Mouse (Mus musculus) urinary bladder, postnatal 10 days (tissue): ENCODE measurements around the gene Rplp2.

Source experiments
- DNase-seq: peaks from one replicate; pipeline ENCODE4 v3.0.0; 2022; ENCODE audit warnings: low spot score

Gene Rplp2

DNA sequence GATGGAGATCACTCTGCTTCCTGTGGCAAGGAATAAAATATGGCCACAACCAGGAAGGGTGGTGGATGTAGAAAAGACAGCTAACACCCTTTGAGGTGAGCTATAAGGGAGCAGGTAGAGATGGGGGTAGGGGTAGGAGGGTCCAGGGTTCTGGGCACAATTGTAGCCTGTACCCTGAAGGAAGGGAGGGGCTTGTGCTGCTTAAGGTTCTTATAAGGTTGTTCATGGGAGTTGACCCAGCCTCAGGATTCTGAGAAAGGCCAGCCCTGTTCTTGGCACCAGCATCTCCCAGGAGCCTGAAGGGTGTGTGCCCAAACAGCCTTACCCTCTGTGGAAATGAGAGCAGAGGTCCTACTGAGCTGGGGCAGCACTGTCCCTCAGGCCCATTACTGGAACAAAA, 4.8 kb downstream of the Rplp2 start:
- DNase-seq, result no peak

DNA sequence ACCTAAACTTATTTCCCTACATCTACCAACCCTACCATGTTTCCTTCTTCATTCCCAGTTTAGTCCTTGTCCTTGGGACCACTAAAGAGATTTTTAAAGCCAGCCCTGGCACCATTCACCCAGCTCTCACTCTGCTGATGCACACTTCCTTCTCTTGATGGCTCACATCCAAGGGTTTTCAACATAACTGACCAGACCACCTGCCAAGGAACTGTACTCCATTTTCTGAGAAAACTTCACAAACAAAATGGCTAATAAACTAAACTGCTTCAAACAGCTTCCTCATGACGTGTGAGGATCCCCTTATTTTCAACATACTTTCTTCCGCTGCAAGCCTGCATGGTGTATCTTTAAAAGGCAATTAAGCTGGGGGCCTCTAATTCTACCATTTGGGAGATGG, 6.5 kb downstream of the Rplp2 start:
- DNase-seq, result no peak

DNA sequence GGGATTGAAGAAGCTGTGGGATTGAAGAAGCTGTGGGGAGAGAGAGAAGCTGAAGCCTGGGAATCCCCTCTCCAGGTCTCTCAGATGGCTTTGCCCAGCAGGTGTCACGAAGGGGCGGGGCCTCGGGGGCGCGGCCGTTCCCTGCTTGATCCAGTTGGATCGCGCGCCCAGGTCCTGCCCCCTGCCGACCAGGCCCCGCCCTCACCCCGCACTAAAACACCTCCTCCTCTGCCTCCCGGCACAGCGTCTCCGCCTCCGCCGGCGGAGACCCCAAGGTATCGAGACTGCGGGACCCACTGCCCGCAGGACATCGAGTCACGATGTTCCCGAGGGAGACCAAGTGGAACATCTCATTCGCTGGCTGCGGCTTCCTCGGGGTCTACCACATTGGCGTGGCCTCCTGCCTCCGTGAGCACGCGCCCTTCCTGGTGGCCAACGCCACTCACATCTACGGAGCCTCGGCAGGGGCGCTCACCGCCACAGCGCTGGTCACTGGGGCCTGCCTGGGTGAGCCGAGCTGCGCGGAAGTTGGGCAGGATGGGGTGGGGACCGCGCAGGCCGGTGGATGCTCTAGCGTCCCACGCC, 7.9 kb downstream of the Rplp2 start, which contains the start of gene Pnpla2:
Gene Pnpla2 (plus strand): TSS at position 232 of the 585 bp plus-strand sequence.
- peak; percentile 80 for DNase-seq

DNA sequence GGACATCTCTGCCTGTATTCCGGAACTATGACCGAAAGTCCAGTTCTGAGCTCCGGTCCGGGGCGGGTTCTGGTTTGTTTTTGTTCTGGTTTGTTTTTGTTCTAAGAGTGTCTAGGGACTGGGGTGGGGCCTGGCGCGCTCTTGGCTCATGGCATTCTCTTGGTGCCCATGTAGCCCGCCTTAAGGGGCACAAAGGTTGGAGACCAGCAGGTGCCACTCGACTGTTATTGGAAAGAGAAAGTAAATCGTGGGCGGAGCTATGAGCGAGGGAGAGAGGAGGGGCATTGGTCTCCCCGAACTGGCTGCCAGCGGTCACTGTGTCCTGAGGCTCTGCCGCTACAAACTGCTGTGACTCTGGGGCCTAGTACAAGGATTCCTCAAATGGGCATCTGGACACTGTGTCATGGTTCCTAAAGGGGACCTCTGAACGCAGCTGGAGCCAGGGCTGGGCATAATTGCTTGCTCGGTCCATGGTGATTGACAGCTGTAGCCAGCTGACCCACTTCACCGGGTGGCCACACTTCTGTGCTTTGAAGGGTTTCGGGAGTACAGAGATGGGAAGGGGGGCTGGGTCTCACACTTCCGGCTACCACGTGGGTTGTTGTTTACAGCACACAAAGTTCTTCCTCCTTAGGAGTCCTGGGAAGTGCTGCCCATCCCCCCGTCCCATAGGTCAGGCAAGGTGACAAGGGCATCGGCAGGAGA, 8.6 kb downstream of the Rplp2 start:
- no peak for DNase-seq

DNA sequence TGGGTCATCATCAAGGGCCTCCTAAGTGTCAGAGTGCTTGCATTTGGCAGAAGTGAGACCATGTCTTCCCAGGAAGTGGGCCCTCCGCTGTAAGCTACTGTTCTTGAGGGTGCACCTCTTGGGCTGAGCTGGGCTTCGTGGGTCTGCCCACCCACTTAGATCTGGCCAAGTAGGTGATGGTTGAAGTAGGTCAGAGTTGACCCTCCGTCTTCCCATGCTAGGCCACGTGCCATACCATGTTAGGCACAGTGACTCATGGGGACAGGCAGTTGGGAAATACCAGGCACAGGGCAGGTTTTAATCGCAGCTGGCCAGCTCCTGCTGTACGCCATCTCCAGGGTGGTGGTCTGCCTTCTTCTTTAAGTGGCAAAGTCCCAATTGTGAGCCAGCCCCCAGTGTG, 9.6 kb downstream of the Rplp2 start:
- no peak for DNase-seq

DNA sequence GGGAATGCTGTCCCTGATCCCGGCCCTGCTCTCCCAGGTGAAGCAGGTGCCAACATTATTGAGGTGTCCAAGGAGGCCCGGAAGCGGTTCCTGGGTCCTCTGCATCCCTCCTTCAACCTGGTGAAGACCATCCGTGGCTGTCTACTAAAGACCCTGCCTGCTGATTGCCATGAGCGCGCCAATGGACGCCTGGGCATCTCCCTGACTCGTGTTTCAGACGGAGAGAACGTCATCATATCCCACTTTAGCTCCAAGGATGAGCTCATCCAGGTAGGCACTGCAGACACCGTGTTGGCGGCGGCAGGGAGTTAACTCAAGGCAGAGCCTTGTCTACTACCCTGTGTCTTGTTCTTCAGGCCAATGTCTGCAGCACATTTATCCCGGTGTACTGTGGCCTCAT, 10.1 kb downstream of the Rplp2 start:
- DNase-seq, result no peak

DNA sequence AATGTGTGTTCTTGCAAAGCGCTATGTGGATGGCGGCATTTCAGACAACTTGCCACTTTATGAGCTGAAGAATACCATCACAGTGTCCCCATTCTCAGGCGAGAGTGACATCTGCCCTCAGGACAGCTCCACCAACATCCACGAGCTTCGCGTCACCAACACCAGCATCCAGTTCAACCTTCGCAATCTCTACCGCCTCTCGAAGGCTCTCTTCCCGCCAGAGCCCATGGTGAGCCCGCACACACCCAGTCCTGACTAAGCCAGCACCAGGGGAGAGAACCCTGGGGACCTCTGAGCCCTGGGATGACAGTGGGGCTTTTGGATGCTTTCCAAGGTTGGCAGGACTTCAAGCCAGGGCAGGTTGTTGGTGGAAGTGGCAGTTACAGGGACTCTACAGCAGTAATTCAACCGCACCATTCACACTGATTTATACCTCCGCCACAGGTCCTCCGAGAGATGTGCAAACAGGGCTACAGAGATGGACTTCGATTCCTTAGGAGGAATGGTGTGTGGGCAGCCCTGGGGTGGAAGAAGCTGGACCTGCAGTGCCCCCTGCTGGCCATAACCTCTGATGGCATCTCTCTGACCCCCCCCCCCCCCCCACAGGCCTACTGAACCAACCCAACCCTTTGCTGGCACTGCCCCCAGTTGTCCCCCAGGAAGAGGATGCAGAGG, 11.0 kb downstream of the Rplp2 start:
- DNase-seq, result no peak

DNA sequence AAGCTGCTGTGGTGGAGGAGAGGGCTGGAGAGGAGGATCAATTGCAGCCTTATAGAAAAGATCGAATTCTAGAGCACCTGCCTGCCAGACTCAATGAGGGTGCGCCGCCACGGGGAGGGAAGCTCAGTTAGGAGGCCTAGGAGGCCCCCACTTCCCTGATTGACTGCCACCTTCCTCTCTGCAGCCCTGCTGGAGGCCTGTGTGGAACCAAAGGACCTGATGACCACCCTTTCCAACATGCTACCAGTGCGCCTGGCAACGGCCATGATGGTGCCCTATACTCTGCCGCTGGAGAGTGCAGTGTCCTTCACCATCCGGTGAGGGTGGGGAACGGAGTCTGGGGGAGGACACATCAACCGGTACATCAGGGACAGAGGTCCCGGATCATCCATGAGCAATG, 11.5 kb downstream of the Rplp2 start:
- no peak for DNase-seq

DNA sequence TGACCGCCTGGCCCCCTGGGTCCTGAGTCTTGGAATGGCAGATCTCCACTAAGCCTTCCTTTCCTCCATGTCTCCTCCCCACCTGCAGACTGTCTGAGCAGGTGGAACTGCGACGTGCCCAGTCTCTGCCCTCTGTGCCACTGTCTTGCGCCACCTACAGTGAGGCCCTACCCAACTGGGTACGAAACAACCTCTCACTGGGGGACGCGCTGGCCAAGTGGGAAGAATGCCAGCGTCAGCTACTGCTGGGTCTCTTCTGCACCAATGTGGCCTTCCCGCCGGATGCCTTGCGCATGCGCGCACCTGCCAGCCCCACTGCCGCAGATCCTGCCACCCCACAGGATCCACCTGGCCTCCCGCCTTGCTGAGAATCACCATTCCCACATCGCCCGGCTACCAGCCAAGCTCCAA, 12.1 kb downstream of the Rplp2 start:
- DNase-seq, result no peak

DNA sequence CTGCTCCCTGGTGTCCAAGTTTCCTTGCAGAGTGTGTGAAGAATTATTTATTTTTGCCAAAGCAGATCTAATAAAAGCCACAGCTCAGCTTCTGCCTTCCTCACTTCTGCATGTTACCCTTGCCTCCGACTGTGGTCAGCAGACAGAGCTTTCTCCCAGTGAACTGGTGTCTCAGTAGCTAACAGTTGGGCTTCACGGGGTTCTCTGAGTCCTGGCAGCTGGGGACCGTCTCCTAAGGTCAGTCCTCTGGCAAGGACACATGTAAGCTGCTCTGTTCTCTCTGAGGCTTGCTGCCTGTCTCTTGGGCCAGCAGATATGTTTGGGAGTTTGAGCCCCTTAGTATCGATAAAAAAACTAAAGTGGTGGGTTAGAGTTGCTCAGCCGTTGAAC, 12.8 kb downstream of the Rplp2 start:
- no peak for DNase-seq

DNA sequence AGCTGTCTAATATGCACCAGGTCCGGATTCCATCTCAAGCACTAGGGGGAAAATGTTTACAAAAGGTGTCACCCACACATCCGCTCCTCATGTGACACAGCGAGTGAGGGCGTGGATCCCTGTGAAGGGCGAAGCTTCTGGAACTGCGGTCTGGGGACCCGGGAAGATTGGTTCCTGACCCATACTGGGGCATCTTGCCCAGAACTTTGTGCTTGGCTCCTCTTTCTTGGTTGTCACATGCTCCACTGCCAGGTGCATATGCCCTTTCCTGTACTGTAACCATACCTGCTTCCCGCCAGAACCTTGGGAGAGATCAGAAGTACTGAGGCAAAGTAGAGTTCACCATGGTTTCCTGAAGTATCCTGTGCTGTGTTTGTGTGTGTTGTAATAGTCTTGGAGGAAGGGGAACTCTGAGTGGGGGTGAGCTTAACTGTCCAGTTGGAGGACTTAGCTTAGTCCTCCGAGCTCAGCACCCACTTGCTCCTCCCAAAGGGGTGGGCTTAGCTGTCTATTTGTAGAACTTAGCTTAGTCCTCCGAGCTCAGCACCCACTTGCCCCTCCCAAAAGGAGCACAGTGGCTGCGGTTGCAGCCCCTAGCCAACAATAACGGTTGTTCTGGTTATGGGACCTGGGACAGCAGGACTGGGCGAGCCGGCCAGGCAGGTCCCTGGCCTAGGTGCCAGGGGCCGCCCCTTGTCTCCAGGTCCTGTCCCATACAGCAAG, 13.4 kb downstream of the Rplp2 start, which contains the start of gene Cracr2b:
Gene Cracr2b (plus strand): TSS at position 704 of the 723 bp plus-strand sequence.
- DNase-seq, result no peak

DNA sequence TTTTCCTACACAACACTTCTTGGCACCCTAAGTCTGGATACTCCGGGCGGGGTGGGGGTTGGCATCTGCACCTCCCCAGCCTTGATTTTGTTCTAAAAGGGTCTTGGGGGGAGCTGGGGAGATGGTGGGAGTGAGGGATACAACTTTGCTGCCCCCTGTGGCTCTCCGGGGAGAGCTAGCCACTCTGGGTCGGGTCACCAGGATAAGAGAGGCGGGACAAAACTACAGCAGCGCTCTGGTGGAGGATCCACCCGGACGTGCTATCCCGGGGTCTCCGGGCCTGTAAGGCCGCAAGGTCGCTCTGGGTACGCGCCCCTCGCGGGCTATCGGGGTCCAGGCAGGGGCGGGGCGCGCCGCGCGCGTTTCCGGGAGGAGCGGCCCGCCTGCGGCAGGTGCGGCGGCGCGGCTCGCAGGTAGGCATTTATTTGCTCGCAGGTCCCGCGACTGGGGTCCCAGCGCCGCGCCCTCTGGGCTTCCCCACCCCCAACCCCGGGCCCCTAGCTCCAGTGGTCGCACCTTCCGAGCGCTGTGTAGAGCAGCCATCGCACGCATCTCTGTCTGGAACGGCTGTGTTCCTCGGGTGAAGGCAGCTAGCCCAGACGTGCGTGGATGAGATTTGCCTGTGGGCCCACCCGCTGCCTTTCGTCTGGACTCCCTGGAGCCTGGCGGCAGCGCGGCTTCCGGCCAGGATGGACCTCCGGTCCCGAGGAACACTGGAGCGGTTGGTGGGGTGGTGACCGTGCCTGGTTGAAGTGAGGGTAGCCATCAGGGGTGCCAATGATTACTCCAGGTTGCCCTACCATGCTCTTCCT, 14.6 kb downstream of the Rplp2 start:
- no peak for DNase-seq

DNA sequence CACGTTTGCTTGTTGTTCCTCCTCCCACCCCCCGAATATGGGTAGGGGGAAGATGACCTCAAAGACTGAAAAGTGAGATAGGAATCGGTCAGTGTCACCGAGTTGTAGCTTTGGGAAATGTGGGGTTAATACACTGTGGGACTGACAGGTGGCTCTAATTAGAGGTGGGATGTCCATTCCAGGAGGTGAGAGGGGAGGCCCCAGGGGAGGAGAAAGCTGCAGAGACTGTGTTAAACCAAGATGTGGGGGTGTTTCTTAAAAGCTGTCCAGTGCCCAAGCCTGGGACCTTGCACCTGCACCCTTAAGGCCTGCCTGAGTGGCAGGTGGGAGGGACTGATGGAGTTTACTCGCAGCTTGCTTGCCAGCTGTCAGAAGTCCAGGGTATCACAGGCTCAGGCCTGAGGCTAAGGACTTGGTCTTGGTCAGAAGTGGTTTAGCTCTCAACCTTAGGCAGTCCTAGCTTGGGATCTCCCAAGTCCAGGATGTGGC, 15.2 kb downstream of the Rplp2 start:
- no peak for DNase-seq

DNA sequence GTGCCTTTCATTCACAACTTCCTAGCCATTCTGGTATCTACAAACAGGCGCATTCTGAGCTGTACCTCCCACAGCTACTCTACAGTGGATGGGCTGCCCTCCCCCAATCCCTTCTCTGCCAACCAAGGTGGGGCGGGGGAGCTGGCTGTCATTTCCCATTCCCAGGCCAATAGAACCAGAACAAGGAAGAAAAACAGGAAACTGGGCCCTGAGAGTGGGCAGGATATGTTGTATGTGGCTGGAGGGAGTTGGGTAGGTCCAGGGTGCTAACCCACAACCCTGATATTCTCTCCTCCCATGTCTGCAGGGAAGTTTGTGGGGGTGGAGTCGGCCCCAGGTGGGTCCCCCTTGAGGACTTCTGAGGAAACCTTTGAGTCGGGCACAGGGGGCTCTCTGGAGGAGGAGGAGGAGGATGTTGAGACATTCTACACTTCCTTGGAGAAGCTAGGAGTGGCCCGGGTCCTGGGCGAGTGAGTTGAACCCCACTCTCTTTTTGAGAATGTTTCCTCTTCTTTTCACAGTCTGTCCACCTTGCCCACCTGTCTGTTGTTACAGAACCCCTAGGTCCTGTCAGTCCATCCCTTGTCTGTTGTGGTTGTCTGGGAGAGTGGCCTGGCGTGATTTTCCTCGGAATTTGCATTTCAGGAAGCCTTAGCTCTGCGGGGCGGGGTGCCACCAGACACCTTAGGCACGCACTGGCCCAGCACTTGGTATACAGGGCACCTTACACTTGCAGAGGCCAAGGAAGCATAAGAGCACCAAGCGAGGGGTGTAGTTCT, 16.8 kb downstream of the Rplp2 start:
- no peak for DNase-seq

DNA sequence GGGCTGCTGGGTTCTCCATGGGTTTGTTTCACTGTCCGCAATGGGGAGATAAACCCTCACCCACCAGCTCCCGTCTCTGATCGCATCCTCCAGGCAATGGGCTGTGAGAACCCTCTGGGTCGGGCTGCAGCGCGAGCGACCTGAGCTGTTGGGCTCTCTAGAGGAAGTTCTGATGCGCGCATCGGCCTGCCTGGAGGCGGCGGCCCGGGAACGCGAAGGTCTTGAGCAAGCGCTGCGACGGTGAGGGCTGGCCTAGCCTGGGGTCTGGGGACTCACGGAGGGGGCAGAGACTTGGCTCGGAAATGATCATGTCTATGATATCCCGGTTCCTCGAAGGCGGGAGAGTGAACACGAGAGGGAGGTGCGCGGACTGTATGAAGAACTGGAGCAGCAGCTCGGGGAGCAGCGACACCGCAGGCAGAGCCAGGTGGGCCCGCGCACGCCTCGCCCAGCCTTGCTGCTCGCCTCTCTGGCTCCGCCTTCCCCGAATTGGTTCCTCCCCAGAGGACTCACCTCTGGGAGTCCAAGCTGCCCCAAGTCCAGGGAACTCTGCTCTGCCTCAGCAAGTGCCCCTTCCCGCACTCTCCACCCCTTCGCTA, 17.5 kb downstream of the Rplp2 start:
- no peak for DNase-seq

DNA sequence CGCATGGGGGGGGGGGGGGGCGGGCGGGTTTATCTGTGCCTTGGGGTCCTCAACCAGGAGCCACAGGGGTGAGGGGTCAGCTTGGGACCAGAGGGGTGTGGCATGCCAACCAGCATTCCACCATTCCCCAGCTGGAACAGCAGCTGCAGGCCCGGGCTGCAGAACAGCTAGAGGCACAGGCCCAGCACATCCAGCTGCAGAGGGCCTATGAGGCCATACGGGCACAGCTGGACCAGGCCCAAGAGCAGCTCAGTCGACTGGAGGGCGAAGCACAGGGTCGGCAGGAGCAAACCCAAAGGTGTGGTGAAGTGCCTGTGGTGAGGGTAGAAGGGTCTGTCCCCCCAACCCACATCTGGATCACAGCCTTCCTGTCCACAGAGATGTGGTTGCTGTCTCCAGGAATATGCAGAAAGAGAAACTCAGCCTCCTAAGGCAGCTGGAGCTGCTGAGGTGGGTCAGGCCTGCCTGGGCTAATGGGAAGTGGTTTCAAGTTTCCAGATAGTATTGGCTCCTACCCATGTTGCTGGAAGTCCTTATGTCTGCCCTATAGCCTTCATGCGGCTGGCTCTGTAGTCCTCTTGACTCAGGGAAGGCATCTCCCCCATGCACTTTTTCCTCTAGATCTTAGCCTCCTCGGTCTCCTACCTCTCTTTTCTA, 18.3 kb downstream of the Rplp2 start:
- no peak for DNase-seq

DNA sequence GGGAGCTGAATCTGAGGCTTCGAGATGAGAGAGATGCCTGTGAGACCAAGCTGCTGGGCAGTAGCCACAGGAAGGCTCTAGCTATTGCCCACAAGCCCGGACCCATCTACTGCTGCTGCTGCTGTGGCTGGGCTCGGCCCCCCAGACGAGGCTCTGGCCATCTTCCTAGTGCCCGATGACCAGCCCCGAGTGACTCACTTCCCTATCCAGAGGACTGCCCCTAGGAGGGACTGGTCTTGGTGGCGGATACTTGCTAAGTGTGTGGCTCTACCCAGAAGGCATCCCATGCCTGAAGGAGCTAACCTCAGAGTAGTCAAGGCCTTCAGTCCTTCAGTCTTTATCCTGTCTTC, 18.9 kb downstream of the Rplp2 start:
- DNase-seq, result no peak

DNA sequence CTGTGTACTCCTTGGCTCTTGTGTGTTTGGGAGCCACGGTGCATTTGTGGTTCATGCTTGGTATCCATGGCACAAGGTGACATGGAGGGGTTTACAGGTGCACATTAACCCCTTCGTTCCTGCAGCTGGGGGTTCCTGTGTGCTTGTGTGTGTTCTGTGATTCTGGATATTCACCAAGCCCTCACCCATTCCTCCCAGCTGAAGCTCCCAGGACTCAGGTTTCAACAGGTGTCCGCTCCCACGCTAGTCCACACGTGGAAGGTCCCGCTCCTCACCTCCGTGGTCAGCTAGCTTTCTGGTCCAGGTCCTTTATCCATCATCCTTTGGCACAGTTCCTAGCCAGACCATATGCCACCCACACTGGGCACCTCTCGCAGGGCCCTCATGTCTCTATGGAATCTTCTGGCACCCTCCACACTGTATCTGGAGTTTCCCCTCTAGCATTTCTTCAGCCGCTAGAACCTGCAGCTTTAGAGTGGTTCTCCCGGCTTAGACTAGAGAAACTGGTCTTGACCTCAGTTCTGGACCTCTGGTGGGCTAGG, 19.5 kb downstream of the Rplp2 start:
- DNase-seq, result no peak

DNA sequence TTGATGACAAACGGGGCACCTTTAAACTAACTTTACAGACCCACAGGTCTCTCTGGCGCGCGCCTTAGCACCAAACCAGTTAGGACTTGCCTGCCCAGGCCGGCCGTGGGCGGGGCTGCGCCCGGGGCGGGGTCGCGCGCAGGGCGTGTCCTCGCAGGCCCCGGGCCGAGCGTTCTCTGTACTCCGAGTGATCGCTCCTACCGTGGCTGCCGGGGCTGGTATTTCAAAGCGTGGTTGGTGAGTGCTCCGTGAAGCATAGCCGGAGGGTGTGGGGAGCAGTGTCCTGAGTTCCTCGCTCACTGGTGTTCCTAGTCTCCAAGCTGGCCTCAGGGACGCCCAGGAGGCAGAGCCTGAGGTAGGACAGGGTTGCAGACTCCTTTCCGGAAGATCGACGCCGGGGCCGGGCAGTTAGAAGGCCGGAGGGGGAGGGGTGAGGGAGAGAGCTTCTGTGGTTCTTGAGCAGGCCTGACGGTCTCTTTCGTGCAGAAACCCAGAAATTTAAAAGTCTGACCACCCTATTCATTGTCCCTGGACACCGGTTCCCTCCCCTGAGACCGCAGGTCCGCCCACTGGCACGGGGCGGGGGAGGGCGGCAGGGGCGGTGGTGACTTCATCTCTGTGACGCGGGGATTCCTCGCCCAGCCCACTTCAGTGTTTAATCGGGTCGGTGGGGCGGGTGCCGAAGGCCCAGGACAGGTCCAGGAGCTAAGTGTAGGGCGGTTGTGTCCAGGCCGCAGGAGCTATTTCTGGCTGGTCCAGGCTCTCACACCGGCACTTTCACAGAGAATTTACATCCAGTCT, 20.3 kb downstream of the Rplp2 start, which contains the start of gene Cd151:
Gene Cd151 (plus strand): TSS at position 163 of the 801 bp plus-strand sequence.
- peak; percentile 63 for DNase-seq
